Mouse (Mus musculus) R1 (cell line): ENCODE measurements around the gene Abcb10.

ENCODE experiments used
- DNase-seq: peaks from one replicate; pipeline ENCODE4 v3.0.0-alpha.2; 2018; ENCODE audit warnings: low read depth, low spot score

Gene Abcb10

GRCm38 (mm10) chr8:123902653-123903052 is 80.3 kb downstream of the Abcb10 start:
- no peak for DNase-seq
